Mouse (Mus musculus) thymus, adult 2 months (tissue): ENCODE measurements at regions not wholly inside any gene's neighbourhood (a gene's known extent, or its start where the extent isn't known, plus 50 kb on each side); places are given as distances from the start of the nearest gene placed in this dataset.

Experiments
- CTCF ChIP-seq: fragments of 200-500 bp; IDR thresholded peaks from 2 replicates; pipeline ENCODE4 v1.5.1; 2012; ENCODE audit warnings: mild to moderate bottlenecking, control low read depth, low read length, moderate library complexity, borderline replicate concordance; ENCODE audit not compliant: control insufficient read depth, poor library complexity, insufficient read depth; ENCODE audit errors: extremely low read depth
- POLR2A ChIP-seq: fragments of 200-500 bp; IDR thresholded peaks from 2 replicates; pipeline ENCODE4 v1.6.1; 2012; ENCODE audit warnings: mild to moderate bottlenecking, low read length, control low read depth, moderate library complexity; ENCODE audit not compliant: control insufficient read depth, poor library complexity, insufficient read depth; ENCODE audit errors: extremely low read depth

- TF ChIP-seq POLR2A (no peak), CTCF (no peak)
These were observed 320.5 kb upstream of the Slc30a5 start for GRCm38 (mm10) chr13:101153760-101154159.
